Mouse (Mus musculus) CH12.LX (cell line): ENCODE data around the gene Kctd7. TPM values are rescaled to one million over a fixed set of nuclear protein-coding genes. Genes with fewer than 3 reads are reported as not detected.

ENCODE experiments used
- DNase-seq: peaks from one replicate; pipeline ENCODE4 v3.0.0-alpha.2; 2013; ENCODE audit errors: extremely low read depth
- H3K27ac ChIP-seq: 2 replicates; pipeline ENCODE4 v1.5.1; 2012; ENCODE audit warnings: low read depth, mild to moderate bottlenecking, control low read depth, moderate library complexity; ENCODE audit not compliant: insufficient read depth
- H3K27me3 ChIP-seq: replicated peaks from 2 replicates; pipeline ENCODE3; 2012; ENCODE audit warnings: inconsistent platforms
- H3K36me3 ChIP-seq, 2 experiments: replicated peaks in 1 of 2; 2 replicates each; pipeline versions ENCODE3 to v1.6.1; 2012; ENCODE audit warnings: inconsistent platforms in 1 of 2, low read length in 1 of 2, mild to moderate bottlenecking in 1 of 2, mixed read lengths in 1 of 2, moderate library complexity in 1 of 2; ENCODE audit not compliant: control insufficient read depth in 1 of 2, insufficient read depth in 1 of 2
- H3K4me1 ChIP-seq, 2 experiments: 2 replicates each; pipeline ENCODE4 v1.6.1; 2012; ENCODE audit warnings: inconsistent platforms in 1 of 2, moderate library complexity in 1 of 2; ENCODE audit not compliant: insufficient read depth in 2 of 2, control insufficient read depth in 1 of 2
- H3K4me2 ChIP-seq: 2 replicates; pipeline ENCODE4 v1.6.1; 2012; ENCODE audit warnings: low read depth, mild to moderate bottlenecking, control low read depth; ENCODE audit not compliant: poor library complexity, insufficient read depth, severe bottlenecking
- H3K4me3 ChIP-seq, 3 experiments: fragments of 150-350 bp in 1 of 3; sonication (generic) in 1 of 3; replicated peaks in 1 of 3; 2 replicates each; pipeline versions ENCODE3 to v1.5.1; 2011 to 2012; ENCODE audit warnings: low read depth in 2 of 3, low read length in 2 of 3, mild to moderate bottlenecking in 2 of 3, moderate library complexity in 2 of 3, control low read depth in 1 of 3, improper control_type of control experiment in 1 of 3, inconsistent platforms in 1 of 3, mixed read lengths in 1 of 3; ENCODE audit not compliant: poor library complexity in 1 of 3
- H3K79me2 ChIP-seq: replicated peaks from 2 replicates; pipeline ENCODE4 v1.6.1; 2012; ENCODE audit warnings: mild to moderate bottlenecking, moderate library complexity; ENCODE audit not compliant: control insufficient read depth, poor library complexity, insufficient read depth, severe bottlenecking; ENCODE audit errors: extremely low read depth
- H3K9ac ChIP-seq: 2 replicates; pipeline ENCODE4 v1.6.1; 2012; ENCODE audit warnings: low read depth, mild to moderate bottlenecking, control low read depth, moderate library complexity; ENCODE audit not compliant: insufficient read depth
- H3K9me3 ChIP-seq: replicated peaks from 2 replicates; pipeline ENCODE3; 2012; ENCODE audit warnings: low read length, inconsistent platforms, mixed read lengths
- BHLHE40 ChIP-seq: IDR thresholded peaks from 2 replicates; pipeline ENCODE4 v1.6.1; 2011; ENCODE audit warnings: mild to moderate bottlenecking, low read depth, low read length, improper control_type of control experiment
- CHD1 ChIP-seq: IDR thresholded peaks from 2 replicates; pipeline ENCODE4 v1.6.1; 2012; ENCODE audit warnings: low read depth, low read length, improper control_type of control experiment, inconsistent platforms
- CHD2 ChIP-seq: IDR thresholded peaks from 2 replicates; pipeline ENCODE4 v1.6.1; 2011; ENCODE audit warnings: low read length, improper control_type of control experiment
- CTCF ChIP-seq, 2 experiments: IDR thresholded peaks in 1 of 2; conservative IDR thresholded peaks in 1 of 2; 2 replicates each; pipeline ENCODE4 v1.5.1; 2011 to 2012; ENCODE audit warnings: low read depth in 2 of 2, low read length in 2 of 2, improper control_type of control experiment in 1 of 2, inconsistent platforms in 1 of 2, mild to moderate bottlenecking in 1 of 2, moderate library complexity in 1 of 2
- ELF1 ChIP-seq: IDR thresholded peaks from 2 replicates; pipeline ENCODE4 v1.6.1; 2014; ENCODE audit warnings: low read depth, mild to moderate bottlenecking, inconsistent platforms, low read length, improper control_type of control experiment
- ETS1 ChIP-seq: conservative IDR thresholded peaks from 2 replicates; pipeline ENCODE4 v1.6.1; 2012; ENCODE audit warnings: low read depth, mild to moderate bottlenecking, inconsistent platforms, low read length, improper control_type of control experiment, moderate library complexity
- HCFC1 ChIP-seq: IDR thresholded peaks from 2 replicates; pipeline ENCODE4 v1.6.1; 2012; ENCODE audit warnings: low read depth, mild to moderate bottlenecking, inconsistent platforms, low read length, improper control_type of control experiment
- IRF4 ChIP-seq: IDR thresholded peaks from 2 replicates; pipeline ENCODE4 v1.6.1; 2014; ENCODE audit warnings: low read depth, mild to moderate bottlenecking, inconsistent platforms, low read length, improper control_type of control experiment
- JUN ChIP-seq: IDR thresholded peaks from 2 replicates; pipeline ENCODE4 v1.6.1; 2011; ENCODE audit warnings: low read depth, mild to moderate bottlenecking, low read length, improper control_type of control experiment, moderate library complexity; ENCODE audit not compliant: insufficient read depth
- KAT2A ChIP-seq: IDR thresholded peaks from 2 replicates; pipeline ENCODE4 v1.6.1; 2012; ENCODE audit warnings: low read length, improper control_type of control experiment, inconsistent platforms; ENCODE audit not compliant: insufficient replicate concordance
- MAFK ChIP-seq: IDR thresholded peaks from 2 replicates; pipeline ENCODE4 v1.6.1; 2011; ENCODE audit warnings: low read length, improper control_type of control experiment; ENCODE audit not compliant: insufficient replicate concordance
- MAX ChIP-seq: IDR thresholded peaks from 2 replicates; pipeline ENCODE4 v1.6.1; 2011; ENCODE audit warnings: low read length, improper control_type of control experiment
- MEF2A ChIP-seq: IDR thresholded peaks from 2 replicates; pipeline ENCODE4 v1.6.1; 2014; ENCODE audit warnings: low read depth, mild to moderate bottlenecking, inconsistent platforms, low read length, improper control_type of control experiment, borderline replicate concordance
- MXI1 ChIP-seq: IDR thresholded peaks from 2 replicates; pipeline ENCODE4 v1.6.1; 2011; ENCODE audit warnings: mild to moderate bottlenecking, low read depth, low read length, improper control_type of control experiment
- MYC ChIP-seq: IDR thresholded peaks from 2 replicates; pipeline ENCODE4 v1.6.1; 2011; ENCODE audit warnings: low read depth, mild to moderate bottlenecking, improper control_type of control experiment, low read length
- NELFE ChIP-seq: IDR thresholded peaks from 2 replicates; pipeline ENCODE4 v1.6.1; 2011; ENCODE audit warnings: low read depth, low read length, improper control_type of control experiment
- NRF1 ChIP-seq: IDR thresholded peaks from 2 replicates; pipeline ENCODE4 v1.6.1; 2014; ENCODE audit warnings: low read depth, mild to moderate bottlenecking, inconsistent platforms, low read length, improper control_type of control experiment, moderate library complexity
- PAX5 ChIP-seq: IDR thresholded peaks from 2 replicates; pipeline ENCODE4 v1.6.1; 2012; ENCODE audit warnings: low read length, inconsistent platforms, mixed read lengths
- POLR2A ChIP-seq: IDR thresholded peaks from 2 replicates; pipeline ENCODE4 v1.6.1; 2011; ENCODE audit warnings: low read depth, mild to moderate bottlenecking, improper control_type of control experiment, low read length
- RAD21 ChIP-seq: IDR thresholded peaks from 2 replicates; pipeline ENCODE4 v1.6.1; 2011; ENCODE audit warnings: low read depth, mild to moderate bottlenecking, low read length, improper control_type of control experiment, moderate library complexity
- TBP ChIP-seq: conservative IDR thresholded peaks from 2 replicates; pipeline ENCODE4 v1.6.1; 2011; ENCODE audit warnings: low read depth, low read length, improper control_type of control experiment
- UBTF ChIP-seq: IDR thresholded peaks from 2 replicates; pipeline ENCODE4 v1.6.1; 2012; ENCODE audit warnings: low read depth, mild to moderate bottlenecking, inconsistent platforms, low read length, improper control_type of control experiment, moderate library complexity
- ZC3H11A ChIP-seq: IDR thresholded peaks from 2 replicates; pipeline ENCODE4 v1.6.1; 2012; ENCODE audit warnings: low read depth, mild to moderate bottlenecking, inconsistent platforms, low read length, improper control_type of control experiment
- ZMIZ1 ChIP-seq: IDR thresholded peaks from 2 replicates; pipeline ENCODE4 v1.6.1; 2012; ENCODE audit warnings: low read depth, mild to moderate bottlenecking, inconsistent platforms, low read length, improper control_type of control experiment
- ZNF384 ChIP-seq: IDR thresholded peaks from 2 replicates; pipeline ENCODE4 v1.6.1; 2012; ENCODE audit warnings: low read depth, low read length, improper control_type of control experiment, inconsistent platforms
- dilution Hi-C: fragments of 300-500 bp; cut with MboI; formaldehyde crosslinking; loops from 2 replicates; pipeline ENCODE4 v1.14.3; 2020; ENCODE audit warnings: low sequenced_read_pairs; ENCODE audit not compliant: extremely low pct_unique_long_range_greater_than_20kb, extremely low pct_ligation_motif_present
- in situ Hi-C: fragments of 300-500 bp; cut with MboI; formaldehyde crosslinking; loops from 3 replicates; pipeline ENCODE4 v1.14.3; 2019; ENCODE audit warnings: low sequenced_read_pairs, low pct_ligation_motif_present, low pct_unique_long_range_greater_than_20kb, mixed read lengths
- polyA plus RNA-seq: library from polyadenylated mRNA; unstranded; fragments of >175 nt; gene quantifications from 2 replicates; pipeline ENCODE4 v1.2.1, GENCODE M21; 2012; ENCODE audit warnings: low read depth; ENCODE audit not compliant: insufficient read length
- total RNA-seq, 2 experiments: library from RNA; depleted of rRNA; stranded (reverse); fragments of 300-350 nt in 1 of 2; fragments of >200 nt in 1 of 2; gene quantifications; 2 replicates each; pipeline ENCODE4 v1.2.3; 2012 to 2014

Kctd7 gene
- total and polyA plus RNA-seq, 3 experiments = 2.8 to 4.3 (median 3.3) TPM

DNA sequence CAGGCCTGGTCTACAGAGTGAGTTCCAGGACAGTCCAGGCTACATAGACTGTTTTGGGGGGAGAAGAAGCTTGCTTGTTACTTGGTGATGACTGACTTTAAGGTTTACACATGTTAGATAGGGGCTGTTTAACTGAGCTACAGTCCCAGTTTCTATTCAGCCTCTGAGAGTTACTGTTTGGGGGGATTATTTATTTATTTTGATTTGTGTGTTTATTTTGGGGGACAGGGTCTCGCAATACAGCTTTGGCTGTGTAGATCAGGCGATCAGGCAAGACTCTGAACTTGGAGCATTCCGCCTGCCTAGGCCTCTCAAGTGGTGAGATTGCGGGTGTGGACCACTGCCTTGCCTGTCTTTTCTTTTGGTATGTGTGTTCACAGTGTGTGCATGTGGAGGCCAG, 28.4 kb downstream of the Kctd7 start:
- no peak overlapping the region for H3K27ac ChIP-seq
- in situ Hi-C loops (no loop called here), dilution Hi-C loops (no loop called here)
- H3K36me3 ChIP-seq = peaks cover 0 to 4% of the 10 kb centered on the region in 2 experiments
- peak overlapping the region; percentile 89 for H3K9ac ChIP-seq
- H3K4me3 ChIP-seq = peak overlapping the region; percentile 85 to 97 (median 87)
- peaks cover 60% of the 10 kb centered on the region for H3K79me2 ChIP-seq
- H3K4me2 ChIP-seq = peak overlapping the region; percentile 65
- no peaks in the 10 kb centered on the region for H3K27me3 ChIP-seq
- peaks cover 0 to 51% of the 10 kb centered on the region in 2 experiments; a peak in 2 of 4 replicates for H3K4me1 ChIP-seq
- DNase-seq = no peak
- TF ChIP-seq ELF1 = no peak
- TF ChIP-seq ETS1 = no peak
- no peak for TF ChIP-seq MAFK
- no peak for TF ChIP-seq ZC3H11A
- TF ChIP-seq NELFE = no peak
- no peaks in the 10 kb centered on the region for H3K9me3 ChIP-seq

DNA sequence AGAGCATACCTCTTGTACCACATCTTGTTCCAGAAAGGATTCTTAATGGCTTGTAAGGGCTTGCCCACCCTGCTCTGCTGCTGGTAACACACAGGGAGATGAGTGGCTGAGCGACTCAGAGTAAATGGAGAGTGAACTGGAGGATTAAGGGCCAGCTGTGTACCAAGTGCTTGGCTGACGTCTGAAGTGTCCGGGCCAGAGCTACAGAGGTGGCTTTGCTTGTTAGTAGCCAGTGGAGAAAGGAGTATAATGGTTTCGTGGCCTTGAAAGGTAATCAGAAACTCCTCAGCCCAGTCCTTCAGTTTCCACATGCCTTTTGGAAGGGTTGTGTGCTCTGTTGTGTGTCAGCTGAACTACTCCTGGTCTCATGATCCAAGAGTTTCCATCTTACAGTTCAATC, 33.2 kb downstream of the Kctd7 start:
- H3K27ac ChIP-seq = peak overlapping the region; percentile 5; the same call in 1 of the 2 replicates
- peak overlapping the region; percentile 10; the same call in 1 of the 2 replicates for H3K9ac ChIP-seq
- H3K36me3 ChIP-seq = peaks cover 0 to 4% of the 10 kb centered on the region in 2 experiments
- dilution Hi-C loops (no loop called here), in situ Hi-C loops (no loop called here)
- peaks cover 18 to 88% of the 10 kb centered on the region in 2 experiments for H3K4me1 ChIP-seq
- H3K4me3 ChIP-seq = no peak overlapping the region
- H3K9me3 ChIP-seq = no peaks in the 10 kb centered on the region
- H3K79me2 ChIP-seq = peaks cover 88% of the 10 kb centered on the region
- no peak for DNase-seq
- H3K4me2 ChIP-seq = peak overlapping the region; percentile 33
- H3K27me3 ChIP-seq = no peaks in the 10 kb centered on the region
- TF ChIP-seq ETS1 = no peak

DNA sequence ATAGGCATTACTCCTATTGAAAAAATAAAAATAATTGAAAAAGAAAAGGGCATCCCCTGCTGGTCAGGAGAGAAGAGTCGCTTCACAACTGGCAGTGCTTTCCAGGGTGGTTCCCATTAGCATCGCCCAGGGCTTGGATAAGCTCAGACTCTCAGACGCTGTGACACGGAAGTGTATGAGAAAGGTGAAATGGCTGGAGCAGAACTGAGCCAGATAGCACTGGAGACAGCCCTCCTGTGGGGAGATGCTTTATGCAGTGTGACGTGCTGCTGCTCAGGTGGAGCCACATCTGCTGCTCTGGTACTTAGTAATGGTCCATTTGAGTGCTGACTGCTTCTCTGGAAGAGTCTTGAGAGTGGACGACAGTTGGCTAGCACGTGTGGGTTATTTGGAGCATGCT, 35.7 kb downstream of the Kctd7 start:
- peak overlapping the region; percentile 0; the same call in 1 of the 2 replicates for H3K9ac ChIP-seq
- H3K4me3 ChIP-seq = peak overlapping the region in 1 of 3 experiments; percentile 22
- in situ Hi-C loops (no loop called here), dilution Hi-C loops (no loop called here)
- DNase-seq = peak; percentile 64
- no peaks in the 10 kb centered on the region for H3K27me3 ChIP-seq
- H3K4me1 ChIP-seq = peaks cover 37 to 88% of the 10 kb centered on the region in 2 experiments
- peak overlapping the region; percentile 90 for H3K4me2 ChIP-seq
- H3K36me3 ChIP-seq = peaks cover 0 to 18% of the 10 kb centered on the region in 2 experiments
- H3K27ac ChIP-seq = peak overlapping the region; percentile 88
- no peaks in the 10 kb centered on the region for H3K9me3 ChIP-seq
- H3K79me2 ChIP-seq = peaks cover 81% of the 10 kb centered on the region
- peak; percentile 41 to 55; a peak in 3 of 4 replicates for TF ChIP-seq CTCF (conservative IDR thresholded peaks at IDR 0.05 in 1 of 2, IDR thresholded peaks at IDR 0.05 in 1 of 2; ENCODE audit: low read depth in 2 of 2, low read length in 2 of 2)
- TF ChIP-seq NELFE = peak; percentile 41; the same call in 1 of the 2 replicates
- peak; percentile 55; the same call in 1 of the 2 replicates for TF ChIP-seq MYC
- TF ChIP-seq NRF1 = 0 out of 2 replicates have a peak, but pooled peaks have one; percentile 25
- TF ChIP-seq UBTF = no peak
- no peak for TF ChIP-seq ZMIZ1
- 0 out of 2 replicates have a peak, but pooled peaks have one; percentile 18 for TF ChIP-seq IRF4
- peak; percentile 87 for TF ChIP-seq BHLHE40
- peak; percentile 27; the same call in 1 of the 2 replicates for TF ChIP-seq MXI1
- TF ChIP-seq MEF2A = peak; percentile 63
- TF ChIP-seq ZNF384 = peak; percentile 43
- TF ChIP-seq CHD2 = no peak
- peak; percentile 2 for TF ChIP-seq RAD21
- no peak for TF ChIP-seq POLR2A
- TF ChIP-seq PAX5 = no peak
- peak; percentile 64 for TF ChIP-seq MAX
- peak; percentile 41; the same call in 1 of the 2 replicates for TF ChIP-seq ETS1
- no peak for TF ChIP-seq TBP
- no peak for TF ChIP-seq HCFC1
- TF ChIP-seq CHD1 = peak; percentile 58; the same call in 1 of the 2 replicates
- no peak for TF ChIP-seq JUN
- TF ChIP-seq KAT2A = no peak
- no peak for TF ChIP-seq MAFK
